Mouse (Mus musculus) forebrain, embryonic 10.5 days (tissue): Measurements from ENCODE around the gene Myadml2. TPM values are rescaled to one million over a fixed set of nuclear protein-coding genes. Genes with fewer than 3 reads are reported as not detected.
A peak's percentile ranks its signal among the peaks of the same experiment; 100 is the strongest.

Experiments
- DNase-seq: peaks from one replicate; pipeline ENCODE4 v3.0.0-alpha.2; 2017; ENCODE audit warnings: low spot score; ENCODE audit errors: extremely low spot score
- H3K27ac ChIP-seq: fragments of 300-500 bp; sonication (generic); 2 replicates; pipeline ENCODE4 v1.5.1; 2016; ENCODE audit warnings: mild to moderate bottlenecking
- H3K27me3 ChIP-seq: fragments of 300-500 bp; sonication (generic); 2 replicates; pipeline ENCODE4 v1.6.1; 2016; ENCODE audit warnings: mild to moderate bottlenecking; ENCODE audit not compliant: poor library complexity, severe bottlenecking
- H3K36me3 ChIP-seq: fragments of 300-500 bp; sonication (generic); replicated peaks from 2 replicates; pipeline ENCODE4 v1.6.1; 2016; ENCODE audit warnings: mild to moderate bottlenecking, moderate library complexity
- H3K4me1 ChIP-seq: fragments of 300-500 bp; sonication (generic); 2 replicates; pipeline ENCODE4 v1.6.1; 2016
- H3K4me3 ChIP-seq: fragments of 300-500 bp; sonication (generic); 2 replicates; pipeline ENCODE4 v1.5.1; 2016; ENCODE audit warnings: mild to moderate bottlenecking, moderate library complexity
- H3K9me3 ChIP-seq: fragments of 300-500 bp; sonication (generic); 2 replicates; pipeline ENCODE4 v1.6.1; 2016; ENCODE audit warnings: mild to moderate bottlenecking, moderate library complexity
- WGBS: fragments of 180-500 bp; shearing (Covaris S2); methylation state at CpG from one replicate; pipeline ENCODE4 v1.1.7; 2016; 5-methylcytosine and 5-hydroxymethylcytosine counted together
- polyA plus RNA-seq: library from polyadenylated mRNA; unstranded; fragments of >200 nt; fragmentation: Nextera tagmentation; extraction: Ambion mirVana; gene quantifications from 2 replicates; pipeline ENCODE4 v1.2.1, GENCODE M21; 2016

The Myadml2 gene
- polyA plus RNA-seq, 1 experiment from 2014 or later, result not detected

GRCm38 (mm10) chr11:120624680-120625111 lies 23.3 kb downstream of the Myadml2 start:
- peak; percentile 82 for DNase-seq
- Histone ChIP-seq H3K4me1 (peaks cover 42% of the 10 kb centered on the region), H3K27ac (peak overlapping the region; percentile 83), H3K9me3 (no peaks in the 10 kb centered on the region), H3K27me3 (no peaks in the 10 kb centered on the region), H3K4me3 (peak overlapping the region; percentile 88), H3K36me3 (peaks cover 76% of the 10 kb centered on the region)
- under 1% methylated on average over 53 of the region's 53 CpGs for WGBS

DNA sequence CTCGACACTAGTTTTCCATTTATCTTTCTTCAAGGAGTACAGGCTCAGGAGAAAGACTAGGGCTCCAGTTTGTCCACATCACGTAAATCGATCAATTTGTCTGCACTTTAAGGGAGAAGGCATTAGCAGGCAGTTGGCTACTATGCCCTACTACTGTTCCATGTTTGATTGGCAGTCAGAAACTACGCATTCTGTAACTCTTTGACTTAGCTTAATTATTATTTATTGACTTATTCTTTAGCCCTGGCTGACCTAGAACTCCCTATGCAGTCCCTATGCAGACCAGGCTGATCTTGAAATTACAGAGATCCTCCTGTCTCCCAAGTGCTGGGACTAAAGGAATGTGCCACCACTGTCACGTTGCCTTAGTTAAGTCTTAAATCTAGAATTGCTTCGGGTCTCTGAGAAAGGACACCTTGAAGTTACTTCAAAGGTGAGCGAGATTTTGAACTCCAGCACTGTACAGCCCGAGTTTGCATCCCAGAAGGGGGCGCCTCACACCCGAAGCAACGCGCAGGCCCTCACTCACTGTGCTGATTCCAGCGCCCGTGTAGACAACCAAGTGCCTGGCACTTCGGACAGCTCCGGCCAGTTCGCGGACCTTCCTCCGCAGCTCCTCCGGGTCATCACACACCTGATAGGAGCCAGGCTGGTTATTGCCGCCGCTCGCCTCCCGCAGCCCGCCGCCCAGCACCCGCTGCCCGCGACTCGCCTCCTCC lies 23.8 kb downstream of the Myadml2 start:
- Histone ChIP-seq H3K27me3 (no peaks in the 10 kb centered on the region), H3K4me1 (peaks cover 36% of the 10 kb centered on the region), H3K4me3 (peak overlapping the region; percentile 88), H3K27ac (peak overlapping the region; percentile 83), H3K36me3 (peaks cover 75% of the 10 kb centered on the region), H3K9me3 (no peaks in the 10 kb centered on the region)
- WGBS, result 14% methylated on average over 30 of the region's 30 CpGs
- peak; percentile 61 for DNase-seq

GRCm38 (mm10) chr11:120622805-120623204 lies 25.2 kb downstream of the Myadml2 start:
- H3K9me3 ChIP-seq, result no peaks in the 10 kb centered on the region; the same call in 1 of the 2 replicates
- peaks cover 77% of the 10 kb centered on the region for H3K36me3 ChIP-seq
- H3K4me3 ChIP-seq, result no peak overlapping the region
- no peaks in the 10 kb centered on the region for H3K27me3 ChIP-seq
- H3K4me1 ChIP-seq, result peaks cover 41% of the 10 kb centered on the region
- WGBS, result 91% methylated on average over 6 of the region's 6 CpGs
- DNase-seq, result no peak
- no peak overlapping the region for H3K27ac ChIP-seq

- Histone ChIP-seq H3K4me1 (peaks cover 51% of the 10 kb centered on the region), H3K36me3 (peaks cover 66% of the 10 kb centered on the region), H3K27me3 (no peaks in the 10 kb centered on the region), H3K27ac (no peak overlapping the region), H3K4me3 (no peak overlapping the region), H3K9me3 (no peaks in the 10 kb centered on the region; the same call in 1 of the 2 replicates)
- WGBS, result 93% methylated on average over 14 of the region's 14 CpGs
- DNase-seq, result no peak
These were observed 27.8 kb downstream of the Myadml2 start for GRCm38 (mm10) chr11:120620195-120620594.

DNA sequence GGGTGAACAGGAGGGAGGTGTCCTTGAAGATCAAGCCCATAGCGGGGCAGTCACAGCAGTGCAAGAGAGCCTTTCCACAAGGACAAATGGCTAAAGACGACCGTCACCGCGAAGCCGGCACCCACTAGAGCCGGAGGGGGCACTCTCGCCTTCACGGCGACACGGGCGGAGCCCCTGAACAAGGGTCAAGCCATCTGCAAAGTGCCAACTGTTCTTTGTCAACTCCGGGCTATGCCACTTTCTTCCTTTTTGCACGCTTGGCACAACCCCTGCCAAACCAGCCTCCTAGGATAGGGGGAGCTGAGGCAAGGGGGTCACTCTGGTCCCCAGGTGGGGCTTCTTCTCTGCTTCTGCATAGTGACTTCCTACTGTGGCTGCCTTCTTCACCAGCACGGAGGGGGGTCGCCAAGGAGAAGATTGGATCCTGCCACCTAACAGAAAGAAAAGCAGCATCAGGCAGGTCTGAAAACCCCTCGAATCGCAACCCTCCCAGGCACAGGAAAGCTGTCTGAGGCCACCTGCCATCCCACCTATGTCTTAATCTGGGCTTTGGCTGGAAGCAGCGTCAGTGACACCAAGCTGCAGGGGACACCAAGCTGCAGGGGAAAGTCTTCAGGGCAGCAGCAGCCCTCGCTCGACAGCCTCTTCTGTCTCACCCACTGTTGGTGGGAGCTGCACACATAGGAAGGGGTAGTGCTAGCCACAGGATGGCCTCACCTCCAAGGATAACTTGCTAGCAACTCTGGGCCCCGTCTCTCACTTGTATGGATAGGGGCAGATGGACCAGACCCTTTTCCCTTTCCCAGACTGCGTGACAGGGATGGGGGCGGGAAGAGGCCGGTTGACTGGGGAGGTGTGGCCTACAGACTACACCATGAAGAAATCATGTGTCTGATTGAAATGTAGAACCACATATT lies 29.1 kb downstream of the Myadml2 start:
- H3K36me3 ChIP-seq, result peaks cover 79% of the 10 kb centered on the region
- peak overlapping the region; percentile 90; the same call in 1 of the 2 replicates for H3K27ac ChIP-seq
- no peak for DNase-seq
- WGBS, result 93% methylated on average over 25 of the region's 25 CpGs
- peak overlapping the region; percentile 83 for H3K4me3 ChIP-seq
- no peaks in the 10 kb centered on the region for H3K27me3 ChIP-seq
- no peaks in the 10 kb centered on the region; the same call in 1 of the 2 replicates for H3K9me3 ChIP-seq
- H3K4me1 ChIP-seq, result peaks cover 39% of the 10 kb centered on the region

DNA sequence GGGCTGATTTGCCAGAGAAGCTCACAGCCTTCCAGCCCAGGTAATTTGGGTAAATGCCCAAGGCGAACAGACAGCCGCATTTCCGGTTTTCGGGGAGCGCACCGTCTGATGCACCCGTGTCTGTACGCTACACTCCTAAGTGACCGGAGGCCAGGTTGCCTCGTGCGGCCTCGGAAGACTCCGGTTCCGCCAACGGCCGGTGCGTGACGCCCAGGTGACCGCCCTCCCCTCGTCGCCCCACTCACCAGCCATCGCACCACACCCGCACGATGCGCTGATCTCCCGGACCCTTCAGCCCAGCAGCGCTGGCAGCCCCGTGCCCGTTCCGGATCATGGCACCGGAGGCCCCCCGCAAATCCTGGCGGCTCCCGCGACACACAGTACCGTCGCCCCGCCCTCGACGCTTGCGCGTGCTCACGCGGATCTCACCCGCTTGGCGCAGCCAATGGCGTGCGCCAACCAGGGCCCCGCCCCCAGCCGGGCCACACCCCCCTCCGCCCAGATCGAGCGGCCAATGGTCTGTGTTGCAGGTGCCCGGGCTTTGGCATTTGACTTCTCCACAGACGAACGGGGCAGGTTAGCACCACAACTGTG lies 30.3 kb downstream of the Myadml2 start, which contains the start of gene Pcyt2:
Pcyt2 (minus strand) TSS at position 418 of the 594 bp plus-strand sequence.
- H3K9me3 ChIP-seq, result no peaks in the 10 kb centered on the region; the same call in 1 of the 2 replicates
- peaks cover 82% of the 10 kb centered on the region for H3K36me3 ChIP-seq
- no peaks in the 10 kb centered on the region for H3K27me3 ChIP-seq
- H3K27ac ChIP-seq, result peak within 1 kb of the TSS; percentile 90
- H3K4me1 ChIP-seq, result peaks cover 32% of the 10 kb centered on the region
- H3K4me3 ChIP-seq, result peak within 1 kb of the TSS; percentile 83
- whole genome bisulfite sequencing, result under 1% methylated on average over 56 of the region's 56 CpGs
- DNase-seq, result peak; percentile 89

- WGBS, result 55% methylated on average over 4 of the region's 4 CpGs
- peak overlapping the region; percentile 83 for H3K4me3 ChIP-seq
- peak overlapping the region; percentile 90 for H3K27ac ChIP-seq
- no peak for DNase-seq
- H3K9me3 ChIP-seq, result no peaks in the 10 kb centered on the region; the same call in 1 of the 2 replicates
- peaks cover 32% of the 10 kb centered on the region for H3K4me1 ChIP-seq
- no peaks in the 10 kb centered on the region for H3K27me3 ChIP-seq
- peaks cover 82% of the 10 kb centered on the region for H3K36me3 ChIP-seq
These were observed 31.2 kb downstream of the Myadml2 start for GRCm38 (mm10) chr11:120616617-120617294.

GRCm38 (mm10) chr11:120615606-120616203 lies 32.3 kb downstream of the Myadml2 start:
- H3K27ac ChIP-seq, result no peak overlapping the region
- DNase-seq, result no peak
- H3K36me3 ChIP-seq, result peaks cover 82% of the 10 kb centered on the region
- H3K4me3 ChIP-seq, result peak overlapping the region; percentile 83
- H3K9me3 ChIP-seq, result no peaks in the 10 kb centered on the region; the same call in 1 of the 2 replicates
- H3K27me3 ChIP-seq, result no peaks in the 10 kb centered on the region
- WGBS, result 92% methylated on average over 11 of the region's 11 CpGs
- H3K4me1 ChIP-seq, result peaks cover 32% of the 10 kb centered on the region

GRCm38 (mm10) chr11:120615167-120615566 lies 32.8 kb downstream of the Myadml2 start:
- Histone ChIP-seq H3K4me3 (no peak overlapping the region), H3K9me3 (no peaks in the 10 kb centered on the region; the same call in 1 of the 2 replicates), H3K27ac (no peak overlapping the region), H3K4me1 (peaks cover 32% of the 10 kb centered on the region), H3K36me3 (peaks cover 82% of the 10 kb centered on the region), H3K27me3 (no peaks in the 10 kb centered on the region)
- WGBS, result 94% methylated on average over 6 of the region's 6 CpGs
- DNase-seq, result no peak

GRCm38 (mm10) chr11:120613976-120614375 lies 34.0 kb downstream of the Myadml2 start:
- no peak overlapping the region for H3K27ac ChIP-seq

DNA sequence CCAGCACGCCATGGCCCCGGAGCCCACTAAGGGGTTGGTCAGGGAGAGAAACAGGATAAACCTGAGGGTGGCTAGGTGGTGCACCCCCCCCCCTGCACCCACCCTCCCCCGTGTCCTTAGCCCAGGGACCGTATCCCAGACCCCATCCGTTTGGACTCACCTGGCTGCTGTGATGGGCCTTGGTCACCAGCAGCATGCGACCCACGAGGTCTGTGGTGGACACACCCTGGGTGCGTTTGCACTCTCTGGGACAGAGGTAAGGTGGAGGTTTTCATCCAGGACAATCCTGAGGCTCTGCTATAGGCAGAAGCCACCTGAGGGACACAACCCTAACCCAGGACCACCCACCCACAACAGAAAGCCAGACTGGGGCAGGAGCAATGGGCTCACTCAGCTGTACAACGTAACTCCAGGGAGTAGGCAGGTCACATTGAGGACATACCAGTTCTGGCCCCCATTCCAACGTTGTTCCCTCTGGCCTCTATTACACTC lies 34.4 kb downstream of the Myadml2 start:
- Histone ChIP-seq H3K4me1 (peaks cover 43% of the 10 kb centered on the region), H3K27ac (no peak overlapping the region), H3K4me3 (no peak overlapping the region; the same call in 1 of the 2 replicates), H3K9me3 (no peaks in the 10 kb centered on the region; the same call in 1 of the 2 replicates), H3K36me3 (peaks cover 78% of the 10 kb centered on the region), H3K27me3 (peaks cover 14% of the 10 kb centered on the region)
- DNase-seq, result no peak
- 94% methylated on average over 10 of the region's 10 CpGs for WGBS

More at GRCm38 (mm10) chr11:120613976-120614375, 34.0 kb downstream of the Myadml2 start:
- H3K36me3 ChIP-seq, result peaks cover 83% of the 10 kb centered on the region
- no peaks in the 10 kb centered on the region; the same call in 1 of the 2 replicates for H3K9me3 ChIP-seq
- H3K4me3 ChIP-seq, result no peak overlapping the region
- DNase-seq, result no peak
- peaks cover 10% of the 10 kb centered on the region for H3K27me3 ChIP-seq
- peaks cover 40% of the 10 kb centered on the region for H3K4me1 ChIP-seq
- whole genome bisulfite sequencing, result 95% methylated on average over 8 of the region's 8 CpGs
